Mouse (Mus musculus): ENCODE results near the gene Plekhb1. TPM values are rescaled to one million over a fixed set of nuclear protein-coding genes. Genes with fewer than 3 reads are reported as not detected.

The Plekhb1 gene
- polyA plus RNA-seq (2014; fragmentation: Illumina TruSeq; extraction: RNeasy Lipid Tissue Mini Kit (QIAGEN cat#74804); ENCODE audit: low read depth, low replicate concordance) = 20.1 TPM

DNA sequence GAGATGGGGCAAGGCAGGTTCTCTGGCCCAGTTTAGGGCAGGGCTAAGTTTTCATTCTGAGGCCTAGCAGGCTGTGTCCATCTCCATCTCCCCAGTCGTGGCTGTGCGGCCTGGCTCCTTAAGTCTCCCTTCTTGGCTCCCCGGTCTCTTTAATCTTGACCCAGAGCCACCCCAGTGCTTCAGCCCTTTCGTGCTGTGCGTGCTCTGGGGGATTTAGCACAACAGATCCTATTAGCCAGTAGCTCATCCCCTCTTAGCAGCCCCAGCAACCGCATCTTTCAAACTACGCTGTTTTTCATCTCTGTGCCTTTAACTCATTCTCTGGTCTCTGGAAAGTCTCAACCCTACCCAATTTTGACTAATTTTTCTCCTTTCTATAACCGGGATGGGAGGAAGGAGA is at the start of gene Plekhb1:
Plekhb1 (minus strand) TSS at position 184 of the 400 bp plus-strand sequence.

GRCm38 (mm10) chr7:100706143-100706841 is 44.1 kb upstream of the Plekhb1 start, which contains the start of gene Fam168a:
Fam168a (plus strand) TSS chr7:100706635.

DNA sequence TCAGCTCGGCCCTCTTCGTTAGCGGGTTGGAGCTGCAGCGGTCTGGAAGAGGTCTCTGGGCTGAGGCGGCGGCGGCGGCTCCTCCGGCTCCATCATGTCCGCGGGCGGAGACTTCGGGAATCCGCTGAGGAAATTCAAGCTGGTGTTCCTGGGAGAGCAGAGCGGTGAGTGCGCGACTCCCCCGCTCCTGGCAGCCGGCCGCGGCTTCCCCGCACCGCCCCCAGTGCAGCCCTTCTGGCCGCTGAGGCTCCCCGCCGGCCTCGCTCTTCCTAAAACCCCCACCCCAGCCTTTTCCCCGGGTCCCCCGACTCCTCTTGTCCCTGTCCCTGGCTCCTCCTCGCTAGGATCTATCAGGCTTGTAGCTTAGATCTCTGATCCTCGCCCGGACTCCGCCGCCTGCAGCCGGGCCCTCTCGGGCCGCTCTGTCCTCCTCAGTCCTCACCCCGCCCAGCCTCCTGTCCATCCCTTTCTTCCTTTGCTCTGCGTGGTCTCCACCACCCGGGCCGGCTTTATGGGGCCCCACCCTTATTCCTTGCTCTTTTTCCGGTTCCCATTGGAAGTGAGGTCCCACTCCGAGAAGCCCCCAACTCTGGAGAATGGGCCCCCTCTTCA is 54.0 kb downstream of the Plekhb1 start, which contains the start of gene Mrpl48:
Mrpl48 (minus strand) TSS at position 172 of the 612 bp plus-strand sequence.

GRCm38 (mm10) chr7:100607214-100608129 is 54.7 kb downstream of the Plekhb1 start, which contains the start of gene Rab6a:
Rab6a (plus strand) TSS chr7:100607410.

Other genes with a start within 250 kb of the Plekhb1 start
- not detected for gene Ucp3, start 189.4 kb downstream of the Plekhb1 start, polyA plus RNA-seq (2014; fragmentation: Illumina TruSeq; extraction: RNeasy Lipid Tissue Mini Kit (QIAGEN cat#74804); ENCODE audit: low read depth, low replicate concordance)
- 7.7 TPM for gene Ucp2, start 169.1 kb downstream of the Plekhb1 start, polyA plus RNA-seq (2014; fragmentation: Illumina TruSeq; extraction: RNeasy Lipid Tissue Mini Kit (QIAGEN cat#74804); ENCODE audit: low read depth, low replicate concordance)
- not detected for gene Dnajb13, start 147.5 kb downstream of the Plekhb1 start, polyA plus RNA-seq (2014; fragmentation: Illumina TruSeq; extraction: RNeasy Lipid Tissue Mini Kit (QIAGEN cat#74804); ENCODE audit: low read depth, low replicate concordance)
- 7.4 TPM for gene Coa4, start 125.3 kb downstream of the Plekhb1 start, polyA plus RNA-seq (2014; fragmentation: Illumina TruSeq; extraction: RNeasy Lipid Tissue Mini Kit (QIAGEN cat#74804); ENCODE audit: low read depth, low replicate concordance)
- 120 TPM for gene Rab6a, start 55.0 kb downstream of the Plekhb1 start, polyA plus RNA-seq (2014; fragmentation: Illumina TruSeq; extraction: RNeasy Lipid Tissue Mini Kit (QIAGEN cat#74804); ENCODE audit: low read depth, low replicate concordance)
- gene Mrpl48, start 54.1 kb downstream of the Plekhb1 start, polyA plus RNA-seq (2014; fragmentation: Illumina TruSeq; extraction: RNeasy Lipid Tissue Mini Kit (QIAGEN cat#74804); ENCODE audit: low read depth, low replicate concordance) = 39.2 TPM
- gene Fam168a, start 44.2 kb upstream of the Plekhb1 start, polyA plus RNA-seq (2014; fragmentation: Illumina TruSeq; extraction: RNeasy Lipid Tissue Mini Kit (QIAGEN cat#74804); ENCODE audit: low read depth, low replicate concordance) = 10.7 TPM
- gene Relt, start 201.0 kb upstream of the Plekhb1 start, polyA plus RNA-seq (2014; fragmentation: Illumina TruSeq; extraction: RNeasy Lipid Tissue Mini Kit (QIAGEN cat#74804); ENCODE audit: low read depth, low replicate concordance) = not detected

Data from liver, adult 10 weeks (tissue).